Mouse (Mus musculus) yolk sac, embryonic 10.5 days (tissue): ENCODE results near the gene Frg2f1.

ENCODE experiments used
- DNase-seq: peaks from one replicate; pipeline ENCODE4 v3.0.0-alpha.2; 2017; ENCODE audit warnings: low spot score

Frg2f1 gene

DNA sequence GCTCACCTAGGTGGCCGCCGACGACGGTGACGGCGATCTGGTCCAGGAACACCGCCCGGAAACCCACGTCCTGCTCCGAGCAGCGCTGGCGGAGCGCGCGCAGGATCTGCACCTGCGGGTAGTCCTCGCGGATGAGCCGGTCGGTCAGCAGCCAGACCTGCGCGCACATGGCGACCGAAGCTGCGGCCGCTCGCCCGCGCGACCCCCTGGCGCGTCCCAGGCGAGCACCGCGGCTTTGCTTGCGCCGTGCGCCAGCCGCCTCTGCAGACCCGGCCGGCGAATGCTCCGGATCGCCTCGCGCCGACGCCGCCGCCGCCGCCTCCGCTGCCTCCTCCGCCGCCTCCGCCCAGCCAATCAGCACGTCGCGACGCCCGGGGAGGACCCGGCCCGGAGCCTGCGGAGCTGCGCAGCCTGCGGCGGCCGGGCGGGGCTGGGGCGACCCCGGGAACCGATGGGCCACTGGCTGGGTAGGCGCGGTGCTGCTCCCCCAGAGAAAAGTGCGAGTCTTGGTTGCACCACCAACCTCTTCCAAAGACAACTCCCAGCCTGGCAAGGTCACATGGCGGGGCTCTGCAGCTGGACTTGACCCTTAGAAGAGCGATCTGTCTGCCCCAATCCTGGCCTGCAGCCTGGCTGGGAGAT, 46.9 kb downstream of the Frg2f1 start, which contains the start of gene Rimkla:
TSS of gene Rimkla (minus strand) at position 338 of the 642 bp plus-strand sequence.
- DNase-seq: peak; percentile 68

DNA sequence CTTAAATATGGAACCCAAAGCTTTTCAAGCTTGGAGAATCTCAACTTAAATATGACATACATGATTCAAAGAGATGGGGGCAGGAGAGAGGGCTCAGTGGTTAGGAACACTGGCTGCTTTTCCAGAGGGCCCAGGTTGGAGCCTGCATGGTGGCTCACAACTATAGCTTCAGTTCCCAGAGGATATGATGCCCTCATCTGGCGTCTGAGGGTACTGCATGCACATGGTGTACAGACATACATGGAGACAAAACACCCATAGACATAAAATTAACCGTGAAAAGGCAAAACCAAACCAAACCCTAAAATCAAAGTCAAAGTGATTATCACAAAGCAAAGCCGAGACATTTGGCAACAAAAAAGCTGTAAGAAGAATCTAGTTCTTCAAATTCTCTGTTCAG, 48.5 kb downstream of the Frg2f1 start:
- no peak for DNase-seq

DNA sequence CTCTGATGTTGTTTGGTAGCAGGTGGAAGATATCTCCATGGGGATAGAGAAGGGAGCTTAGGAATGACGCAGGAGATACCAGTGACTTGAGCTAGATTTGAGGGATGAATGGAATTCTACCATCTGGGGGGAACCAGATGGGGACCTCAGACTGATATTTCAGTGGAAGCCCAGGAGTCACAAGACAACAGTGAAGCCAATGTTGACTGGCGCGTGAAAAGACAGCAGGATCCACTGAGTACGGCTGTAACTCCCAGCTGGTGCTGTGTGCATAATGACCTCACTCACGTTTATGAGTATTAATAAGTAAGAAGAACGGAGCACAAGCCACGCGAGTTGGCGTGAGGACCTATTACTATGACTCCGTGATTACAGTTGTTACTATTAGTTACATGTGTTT, 49.7 kb downstream of the Frg2f1 start:
- no peak for DNase-seq

DNA sequence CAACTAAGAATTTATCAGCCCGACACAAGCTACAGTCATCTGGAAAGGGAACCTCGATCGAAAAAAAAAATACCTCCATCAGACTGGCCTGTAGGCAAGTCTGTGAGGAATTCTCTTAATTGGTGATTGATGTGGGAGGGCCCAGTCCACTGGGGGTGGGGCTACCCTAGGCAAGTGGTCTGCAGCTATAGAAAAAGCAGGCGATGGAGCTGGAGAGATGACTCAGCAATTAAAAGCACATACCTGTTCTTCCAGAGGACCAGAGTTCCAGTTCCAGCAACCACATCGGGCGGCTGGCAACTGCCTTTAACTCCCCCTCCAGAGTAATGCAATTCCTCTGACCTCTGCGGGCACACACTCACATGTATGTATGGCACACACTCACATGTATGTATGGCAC, 54.4 kb downstream of the Frg2f1 start:
- DNase-seq: no peak

DNA sequence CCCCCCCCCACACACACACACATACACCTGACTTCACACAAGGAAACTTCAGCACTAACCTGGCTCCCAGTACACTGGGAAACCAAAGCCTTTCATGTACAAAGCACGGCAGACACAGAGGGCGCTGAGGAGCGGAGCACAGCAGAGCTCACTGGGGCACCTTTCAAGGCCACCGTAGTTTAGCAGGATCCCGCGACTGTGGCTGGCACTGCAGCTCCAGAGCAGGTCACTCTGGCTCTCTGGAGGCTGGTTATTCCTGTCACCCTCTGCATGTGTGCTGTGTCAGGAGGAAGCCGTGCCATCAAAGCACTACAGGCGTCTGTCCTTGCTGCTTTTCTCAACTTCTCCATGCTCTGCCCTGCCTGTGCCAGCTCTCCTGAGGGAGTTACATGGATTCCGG, 56.3 kb downstream of the Frg2f1 start:
- no peak for DNase-seq
